Mouse (Mus musculus) forebrain, embryonic 10.5 days (tissue): Measurements from ENCODE around the gene B230104I21Rik. TPM values are rescaled to one million over a fixed set of nuclear protein-coding genes. Genes with fewer than 3 reads are reported as not detected.

ENCODE experiments used
- DNase-seq: peaks from one replicate; pipeline ENCODE4 v3.0.0-alpha.2; 2017; ENCODE audit warnings: low spot score; ENCODE audit errors: extremely low spot score
- H3K27ac ChIP-seq: fragments of 300-500 bp; sonication (generic); 2 replicates; pipeline ENCODE4 v1.5.1; 2016; ENCODE audit warnings: mild to moderate bottlenecking
- H3K27me3 ChIP-seq: fragments of 300-500 bp; sonication (generic); 2 replicates; pipeline ENCODE4 v1.6.1; 2016; ENCODE audit warnings: mild to moderate bottlenecking; ENCODE audit not compliant: poor library complexity, severe bottlenecking
- H3K36me3 ChIP-seq: fragments of 300-500 bp; sonication (generic); replicated peaks from 2 replicates; pipeline ENCODE4 v1.6.1; 2016; ENCODE audit warnings: mild to moderate bottlenecking, moderate library complexity
- H3K4me1 ChIP-seq: fragments of 300-500 bp; sonication (generic); 2 replicates; pipeline ENCODE4 v1.6.1; 2016
- H3K4me3 ChIP-seq: fragments of 300-500 bp; sonication (generic); 2 replicates; pipeline ENCODE4 v1.5.1; 2016; ENCODE audit warnings: mild to moderate bottlenecking, moderate library complexity
- H3K9me3 ChIP-seq: fragments of 300-500 bp; sonication (generic); 2 replicates; pipeline ENCODE4 v1.6.1; 2016; ENCODE audit warnings: mild to moderate bottlenecking, moderate library complexity
- WGBS: fragments of 180-500 bp; shearing (Covaris S2); methylation state at CpG from one replicate; pipeline ENCODE4 v1.1.7; 2016; 5-methylcytosine and 5-hydroxymethylcytosine counted together
- polyA plus RNA-seq: library from polyadenylated mRNA; unstranded; fragments of >200 nt; fragmentation: Nextera tagmentation; extraction: Ambion mirVana; gene quantifications from 2 replicates; pipeline ENCODE4 v1.2.1, GENCODE M21; 2016

Gene B230104I21Rik
- polyA plus RNA-seq, 1 experiment from 2014 or later: not detected

DNA sequence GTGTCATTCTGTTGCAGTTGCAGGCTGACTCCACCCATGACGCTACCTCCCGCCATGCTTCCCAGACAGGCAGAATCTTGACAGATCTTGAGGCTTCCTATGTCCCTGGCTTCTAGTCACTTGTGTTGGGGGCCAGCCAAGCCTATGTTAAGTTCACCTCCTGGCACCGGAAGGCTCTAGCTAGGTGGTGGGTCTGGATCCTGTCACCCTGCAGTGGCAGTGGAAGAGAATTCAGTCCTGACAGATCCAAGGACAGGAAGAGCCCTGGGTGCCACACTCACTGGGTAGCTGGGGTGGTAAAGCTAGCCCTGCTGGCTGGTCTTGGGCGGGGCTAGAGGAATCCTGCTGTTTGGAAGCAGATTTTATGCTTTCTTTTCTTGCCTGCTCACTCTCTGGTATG lies 10.5 kb upstream of the B230104I21Rik start:
- DNase-seq: no peak
- H3K4me1 ChIP-seq: peaks cover 21% of the 10 kb centered on the region
- peaks cover 17% of the 10 kb centered on the region for H3K27me3 ChIP-seq
- H3K9me3 ChIP-seq: no peaks in the 10 kb centered on the region
- no peak overlapping the region for H3K4me3 ChIP-seq
- WGBS: 78% methylated on average over 4 of the region's 4 CpGs
- no peak overlapping the region for H3K27ac ChIP-seq
- H3K36me3 ChIP-seq: peaks cover 82% of the 10 kb centered on the region

DNA sequence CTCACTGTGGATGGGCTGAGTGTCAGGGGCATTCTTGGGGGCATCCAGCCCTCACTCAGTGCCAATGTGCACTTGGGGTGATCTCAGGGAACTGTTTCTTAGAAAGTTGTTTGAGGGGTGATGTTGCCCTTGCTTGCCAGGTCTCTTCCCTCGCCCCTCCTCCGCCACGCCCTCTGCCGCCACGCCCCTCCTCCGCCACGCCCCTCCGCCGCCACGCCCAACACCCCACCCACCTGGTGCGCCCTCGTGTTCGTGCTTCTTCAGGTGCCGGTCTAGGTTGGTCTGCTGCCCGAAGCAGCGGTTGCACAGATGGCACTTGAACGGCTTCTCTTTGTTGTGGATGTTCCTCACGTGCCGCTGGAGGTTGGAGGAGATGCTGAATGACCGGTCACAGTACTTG lies 7.5 kb upstream of the B230104I21Rik start:
- peaks cover 43% of the 10 kb centered on the region for H3K4me1 ChIP-seq
- peaks cover 26% of the 10 kb centered on the region for H3K27me3 ChIP-seq
- DNase-seq: no peak
- WGBS: 6% methylated on average over 20 of the region's 20 CpGs
- no peaks in the 10 kb centered on the region for H3K9me3 ChIP-seq
- H3K27ac ChIP-seq: no peak overlapping the region
- H3K36me3 ChIP-seq: peaks cover 70% of the 10 kb centered on the region
- no peak overlapping the region for H3K4me3 ChIP-seq

DNA sequence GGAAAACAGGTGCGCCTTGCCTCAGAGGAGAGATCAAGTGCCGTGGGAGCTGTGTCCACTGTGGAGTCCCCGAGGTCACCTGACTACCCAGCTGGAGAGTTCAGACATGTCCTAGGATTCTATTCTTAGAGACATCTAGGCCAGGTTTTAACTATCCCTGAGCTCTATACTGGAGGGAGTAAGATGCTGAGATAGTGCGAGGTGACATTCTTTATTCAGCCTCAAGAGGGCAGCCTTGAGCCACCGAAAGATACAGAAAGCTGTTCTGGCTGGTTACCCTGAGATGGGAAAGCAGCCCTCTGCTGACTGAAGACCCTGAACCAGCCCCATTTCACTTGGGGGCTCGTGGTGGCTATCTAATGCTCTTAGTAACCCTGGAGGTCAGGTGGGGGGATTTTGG lies 7.1 kb upstream of the B230104I21Rik start:
- Histone ChIP-seq H3K27ac (peak overlapping the region; percentile 56), H3K36me3 (peaks cover 70% of the 10 kb centered on the region), H3K4me3 (no peak overlapping the region), H3K9me3 (no peaks in the 10 kb centered on the region), H3K27me3 (peaks cover 30% of the 10 kb centered on the region), H3K4me1 (peaks cover 47% of the 10 kb centered on the region)
- peak; percentile 78 for DNase-seq
- 9% methylated on average over 6 of the region's 6 CpGs for WGBS

DNA sequence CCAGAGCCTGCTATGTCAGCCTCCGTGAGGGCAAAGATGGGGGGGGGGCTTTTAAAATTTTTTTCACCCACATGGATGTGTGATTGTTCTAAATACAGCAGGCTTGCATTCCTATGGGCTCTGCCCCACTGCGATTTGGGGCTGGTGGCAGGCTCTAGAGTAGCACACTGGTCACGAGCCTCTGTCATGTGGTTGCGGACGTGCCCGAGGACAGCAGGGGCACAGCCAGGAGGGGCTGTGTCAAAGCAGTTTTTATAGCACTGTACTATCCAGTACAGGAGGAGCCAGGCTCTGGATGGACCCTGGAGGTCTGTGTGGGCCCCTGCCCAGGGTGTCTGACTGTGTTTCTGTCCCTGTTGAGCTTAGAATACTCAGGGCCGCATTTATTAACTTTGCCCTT lies 5.9 kb upstream of the B230104I21Rik start:
- Histone ChIP-seq H3K36me3 (peaks cover 70% of the 10 kb centered on the region), H3K27ac (0 out of 2 replicates have a peak overlapping the region, but pooled peaks have one; percentile 56), H3K4me1 (peaks cover 55% of the 10 kb centered on the region), H3K9me3 (no peaks in the 10 kb centered on the region), H3K27me3 (peaks cover 37% of the 10 kb centered on the region), H3K4me3 (no peak overlapping the region)
- DNase-seq: no peak
- 93% methylated on average over 7 of the region's 7 CpGs for WGBS

DNA sequence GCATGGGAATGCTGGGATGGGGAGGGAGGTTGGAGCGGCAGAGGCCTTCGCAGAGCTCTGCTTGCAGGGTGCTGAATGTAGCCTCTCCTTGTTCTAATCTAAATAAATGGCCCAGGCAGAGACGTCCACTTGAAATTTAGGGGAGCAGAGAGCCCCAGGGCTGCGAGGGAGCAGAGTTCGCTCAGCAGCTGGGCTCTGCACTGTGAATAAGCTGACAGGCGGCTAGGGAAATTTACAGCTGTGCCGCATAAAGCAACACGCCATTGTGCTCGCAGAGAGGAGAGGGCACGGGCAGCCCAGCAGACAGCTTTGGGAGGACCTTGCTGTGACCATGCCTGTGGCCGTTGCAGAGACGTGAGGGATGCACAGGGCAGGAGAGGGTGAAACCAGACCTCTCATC lies 4.7 kb upstream of the B230104I21Rik start:
- DNase-seq: no peak
- Histone ChIP-seq H3K36me3 (peaks cover 68% of the 10 kb centered on the region), H3K27me3 (peaks cover 47% of the 10 kb centered on the region), H3K27ac (0 out of 2 replicates have a peak overlapping the region, but pooled peaks have one; percentile 13), H3K4me1 (peaks cover 67% of the 10 kb centered on the region), H3K4me3 (no peak overlapping the region), H3K9me3 (no peaks in the 10 kb centered on the region)
- 55% methylated on average over 12 of the region's 12 CpGs for WGBS

DNA sequence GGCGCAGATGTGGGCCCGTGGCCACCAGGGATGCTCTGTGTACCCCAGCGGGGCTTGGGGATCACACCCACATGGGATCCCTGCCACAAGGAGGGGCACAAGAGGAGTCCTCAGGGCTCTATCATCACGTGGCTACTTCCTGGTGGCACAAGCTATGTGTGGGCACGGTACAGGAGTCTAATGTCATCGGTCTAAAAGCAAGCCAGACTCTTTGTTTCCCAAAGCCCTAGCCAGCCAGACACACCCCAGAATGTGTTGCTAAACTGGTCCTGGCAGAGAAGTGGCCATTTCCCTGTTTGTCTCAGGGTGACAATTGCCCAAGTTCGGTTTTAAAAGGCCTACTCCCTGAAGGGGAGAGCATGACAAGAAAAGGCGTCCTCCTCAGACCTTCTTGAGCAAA lies 2.6 kb upstream of the B230104I21Rik start:
- Histone ChIP-seq H3K27ac (peak overlapping the region; percentile 42), H3K4me3 (no peak overlapping the region), H3K27me3 (peaks cover 52% of the 10 kb centered on the region), H3K36me3 (peaks cover 64% of the 10 kb centered on the region), H3K9me3 (no peaks in the 10 kb centered on the region), H3K4me1 (peaks cover 85% of the 10 kb centered on the region)
- DNase-seq: no peak
- WGBS: 82% methylated on average over 8 of the region's 8 CpGs

DNA sequence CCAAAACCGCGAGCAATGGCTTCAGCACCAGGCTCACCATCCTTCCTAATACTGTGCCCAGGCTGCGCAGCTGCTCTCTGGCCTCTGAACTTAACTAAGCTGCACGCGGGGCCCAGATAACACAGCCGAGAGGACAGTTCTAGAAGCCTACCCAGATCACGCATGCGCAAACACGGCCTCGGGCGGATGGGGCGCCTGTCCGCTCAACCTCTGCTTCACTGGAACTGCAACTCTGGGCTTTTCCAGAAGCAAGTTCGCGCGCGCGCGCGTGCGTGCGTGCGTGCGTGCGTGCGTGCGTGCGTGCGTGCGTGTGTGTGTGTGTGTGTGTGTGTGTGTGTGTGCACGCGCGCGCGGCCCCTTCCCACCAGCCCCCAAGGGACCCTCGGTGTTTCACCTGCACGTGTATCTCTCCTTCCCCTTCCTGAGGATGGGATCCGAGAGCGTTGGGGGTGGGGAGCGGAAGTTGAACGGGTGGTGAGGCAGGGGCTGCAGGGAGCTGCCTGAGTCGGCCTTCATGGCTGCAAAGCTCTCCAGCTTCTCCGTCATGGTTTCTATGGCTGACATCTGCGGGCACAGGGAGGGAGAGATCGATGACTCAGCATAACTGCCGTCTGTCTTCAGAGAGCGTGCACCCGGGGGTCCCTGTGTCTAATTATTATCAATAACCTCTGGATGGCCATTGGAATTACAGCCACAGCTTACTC lies 1.1 kb upstream of the B230104I21Rik start:
- Histone ChIP-seq H3K27ac (0 out of 2 replicates have a peak overlapping the region, but pooled peaks have one; percentile 54), H3K27me3 (peaks cover 56% of the 10 kb centered on the region), H3K4me1 (peaks cover 69% of the 10 kb centered on the region), H3K36me3 (peaks cover 78% of the 10 kb centered on the region), H3K9me3 (no peaks in the 10 kb centered on the region), H3K4me3 (peak overlapping the region; percentile 5; the same call in 1 of the 2 replicates)
- 74% methylated on average over 48 of the region's 48 CpGs for WGBS
- no peak for DNase-seq

DNA sequence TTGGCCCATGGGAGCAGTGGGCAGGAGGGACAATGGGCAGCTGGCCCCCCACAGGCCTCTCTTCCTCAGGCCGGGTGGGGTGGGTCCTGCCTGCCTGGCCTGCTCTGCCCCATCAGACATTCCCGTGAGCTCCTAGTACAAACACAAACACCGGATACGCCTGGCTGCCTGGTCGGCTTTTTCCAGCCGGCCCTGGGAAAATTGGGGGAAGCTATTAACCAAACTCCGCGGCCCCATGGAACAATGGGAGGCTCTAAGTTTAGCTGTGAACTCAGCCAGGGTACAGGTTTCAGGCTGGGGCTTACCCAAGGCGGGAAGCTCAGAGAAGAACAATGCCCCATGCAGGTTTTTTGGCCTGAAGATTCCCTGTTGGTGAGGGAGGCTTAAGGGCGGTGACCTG lies 723 bp downstream of the B230104I21Rik start:
- peak overlapping the region; percentile 76 for H3K27ac ChIP-seq
- WGBS: 8% methylated on average over 10 of the region's 10 CpGs
- H3K27me3 ChIP-seq: peaks cover 52% of the 10 kb centered on the region
- no peak for DNase-seq
- H3K9me3 ChIP-seq: no peaks in the 10 kb centered on the region
- H3K4me1 ChIP-seq: peaks cover 52% of the 10 kb centered on the region
- no peak overlapping the region for H3K4me3 ChIP-seq
- peaks cover 88% of the 10 kb centered on the region for H3K36me3 ChIP-seq

DNA sequence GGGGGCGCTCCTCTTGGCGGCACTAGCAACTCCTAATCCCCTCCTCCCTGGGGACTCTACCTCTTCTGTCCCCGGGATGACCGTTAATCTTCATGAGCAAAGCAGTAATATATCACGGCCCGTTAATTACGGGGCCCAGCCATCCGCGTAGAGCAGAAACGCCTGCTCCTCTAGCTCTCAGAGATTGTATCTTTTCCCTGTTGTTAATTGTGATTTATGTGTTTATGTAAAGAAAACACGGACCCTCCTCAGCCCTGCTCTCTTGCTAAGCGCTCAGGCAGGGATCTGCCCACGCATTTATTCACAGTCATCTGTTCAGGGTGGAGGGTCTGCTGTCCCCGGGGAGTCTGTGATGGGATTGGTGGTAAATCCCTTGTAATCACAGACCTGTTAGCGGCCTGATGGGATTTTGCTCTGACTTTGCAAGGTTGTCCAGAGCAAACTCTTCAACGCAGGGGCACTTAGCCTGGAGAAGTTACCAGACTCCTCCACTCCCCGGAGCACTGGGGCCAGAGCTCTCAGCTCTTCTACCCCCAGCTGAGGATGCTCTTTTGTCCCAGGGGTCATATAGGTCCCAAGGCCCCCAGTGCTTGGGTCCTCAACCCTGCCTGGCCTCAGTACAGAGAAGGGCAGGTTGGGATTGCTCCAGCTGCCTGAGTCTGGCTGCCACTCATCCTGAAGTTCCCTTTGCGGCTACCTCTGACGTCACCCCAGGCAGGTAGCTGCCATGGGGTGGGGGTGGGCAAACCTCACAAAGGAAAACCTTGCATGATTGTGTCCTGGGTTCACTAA lies 11.0 kb downstream of the B230104I21Rik start:
- 52% methylated on average over 19 of the region's 19 CpGs for WGBS
- H3K4me3 ChIP-seq: no peak overlapping the region
- H3K4me1 ChIP-seq: peaks cover 32% of the 10 kb centered on the region
- no peaks in the 10 kb centered on the region for H3K9me3 ChIP-seq
- peaks cover 81% of the 10 kb centered on the region for H3K36me3 ChIP-seq
- DNase-seq: no peak
- H3K27ac ChIP-seq: peak overlapping the region; percentile 62
- H3K27me3 ChIP-seq: no peaks in the 10 kb centered on the region; the same call in 1 of the 2 replicates

DNA sequence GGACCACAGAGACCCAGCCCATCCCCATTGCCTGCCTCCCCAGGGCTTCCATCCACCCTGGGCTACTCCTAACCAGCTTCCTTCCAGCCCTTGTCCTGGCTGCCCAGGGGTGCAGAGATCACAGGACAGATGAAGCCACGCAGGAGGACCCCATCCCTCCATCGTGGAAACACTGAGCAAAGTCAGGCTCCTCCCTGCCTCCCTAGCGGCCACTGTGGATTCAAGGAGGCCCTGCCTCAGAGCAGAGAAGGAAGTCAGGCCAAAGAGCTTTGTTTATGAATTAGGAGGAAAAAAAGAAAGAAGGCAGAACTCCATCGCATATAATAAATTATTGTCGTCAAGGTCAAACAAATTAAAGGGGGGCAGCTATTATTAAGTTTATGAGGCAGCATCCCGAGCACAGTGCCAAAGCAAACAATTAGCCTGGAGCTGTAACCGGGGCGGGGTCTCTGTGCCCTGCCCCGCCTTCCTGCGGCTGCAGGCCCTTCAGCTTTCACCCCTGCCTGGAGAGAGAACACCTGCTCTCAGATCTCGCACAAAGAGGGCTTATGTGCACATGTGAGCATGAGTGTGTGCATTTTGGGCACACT lies 12.4 kb downstream of the B230104I21Rik start:
- Histone ChIP-seq H3K4me1 (peaks cover 38% of the 10 kb centered on the region), H3K4me3 (no peak overlapping the region), H3K9me3 (no peaks in the 10 kb centered on the region), H3K27me3 (no peaks in the 10 kb centered on the region; the same call in 1 of the 2 replicates), H3K27ac (peak overlapping the region; percentile 62; the same call in 1 of the 2 replicates), H3K36me3 (peaks cover 67% of the 10 kb centered on the region)
- 79% methylated on average over 11 of the region's 11 CpGs for WGBS
- no peak for DNase-seq

DNA sequence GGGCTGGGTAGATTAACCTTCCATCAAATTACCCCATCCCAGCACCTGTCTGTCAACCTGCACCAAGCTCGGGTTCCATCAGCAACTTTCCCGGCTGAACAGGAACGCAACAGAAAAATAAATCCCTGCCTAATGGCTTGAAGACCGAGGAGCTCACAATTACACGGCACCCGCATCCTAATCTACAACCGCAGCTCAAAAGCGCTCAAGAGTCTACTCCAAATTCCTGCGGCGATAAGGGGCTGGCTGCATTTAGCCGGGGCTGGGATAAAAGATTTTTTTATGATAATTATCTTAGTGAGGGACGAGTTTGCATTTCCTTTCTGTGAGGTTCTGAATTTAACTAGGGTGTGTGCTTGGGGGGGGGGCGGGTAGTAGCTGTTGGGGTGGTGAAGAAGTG lies 16.3 kb downstream of the B230104I21Rik start:
- H3K9me3 ChIP-seq: no peaks in the 10 kb centered on the region
- H3K27me3 ChIP-seq: peaks cover 1% of the 10 kb centered on the region; the same call in 1 of the 2 replicates
- H3K36me3 ChIP-seq: peaks cover 54% of the 10 kb centered on the region
- DNase-seq: no peak
- H3K4me3 ChIP-seq: no peak overlapping the region
- H3K4me1 ChIP-seq: peaks cover 25% of the 10 kb centered on the region
- WGBS: 79% methylated on average over 13 of the region's 13 CpGs
- no peak overlapping the region for H3K27ac ChIP-seq

DNA sequence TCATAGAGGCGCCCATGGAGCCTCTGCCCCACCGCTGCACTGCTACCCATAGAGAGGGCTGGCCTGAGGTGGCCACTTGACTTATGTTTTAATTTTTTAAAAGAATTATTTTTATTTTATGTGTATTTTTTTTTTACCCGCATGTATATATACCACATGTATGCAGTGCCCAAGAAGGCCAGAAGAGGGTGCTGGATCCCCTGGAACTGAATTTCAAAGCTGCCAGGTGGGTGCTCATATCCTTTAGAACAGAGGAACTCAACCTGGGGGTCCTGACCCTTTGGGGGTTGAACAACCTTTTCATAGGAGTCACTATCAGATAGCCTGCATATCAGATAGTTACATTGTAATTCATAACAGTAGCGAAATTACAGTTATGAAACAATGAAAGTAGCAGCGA lies 19.5 kb downstream of the B230104I21Rik start:
- WGBS: 92% methylated on average over 5 of the region's 5 CpGs
- peaks cover 30% of the 10 kb centered on the region for H3K36me3 ChIP-seq
- DNase-seq: no peak
- H3K27ac ChIP-seq: no peak overlapping the region
- H3K4me3 ChIP-seq: no peak overlapping the region
- peaks cover 23% of the 10 kb centered on the region for H3K27me3 ChIP-seq
- H3K4me1 ChIP-seq: peaks cover 34% of the 10 kb centered on the region
- no peaks in the 10 kb centered on the region for H3K9me3 ChIP-seq
